Mouse (Mus musculus): ENCODE data around the gene Apol9a.

The Apol9a gene

DNA sequence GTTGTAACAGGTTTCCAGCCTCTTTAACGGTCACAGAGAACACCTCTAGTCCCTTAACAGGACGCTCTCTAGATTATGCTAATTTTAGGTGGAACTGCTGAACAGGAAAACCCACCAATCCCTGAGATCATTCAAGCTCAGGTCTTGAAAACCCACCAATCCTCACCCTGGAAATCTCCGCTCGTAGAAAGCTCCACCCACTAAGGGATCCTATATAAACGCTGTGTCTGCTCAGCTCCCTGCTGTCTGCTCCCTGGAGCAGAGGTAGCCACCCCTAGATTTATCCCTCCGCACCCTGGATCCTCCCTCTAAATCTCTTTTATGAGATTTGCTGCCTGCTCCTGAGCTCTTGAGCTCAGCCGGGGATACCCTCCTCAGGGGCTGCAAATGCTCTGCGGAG lies 40.3 kb downstream of the Apol9a start:
- DNase-seq = no peak

DNA sequence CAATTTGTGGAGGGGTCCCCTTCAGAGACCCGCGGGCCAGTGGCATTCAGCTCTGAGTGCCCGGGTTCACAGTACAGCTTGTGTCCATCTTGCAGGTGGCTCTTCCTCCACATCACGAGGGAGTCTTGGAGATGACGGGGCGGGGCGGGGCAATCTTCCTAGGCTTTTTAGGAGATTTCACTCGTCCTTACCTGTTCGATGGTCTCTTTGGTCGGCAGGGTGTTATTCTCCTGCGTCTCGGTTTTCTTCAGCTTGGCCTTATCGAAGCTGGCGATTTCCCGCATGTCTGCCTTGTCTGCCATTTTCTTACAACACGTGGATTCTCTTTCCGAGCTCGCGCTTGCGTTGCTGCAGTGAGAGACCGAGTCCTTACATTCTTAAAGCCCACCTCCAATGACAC lies 41.0 kb downstream of the Apol9a start:
- DNase-seq = no peak

DNA sequence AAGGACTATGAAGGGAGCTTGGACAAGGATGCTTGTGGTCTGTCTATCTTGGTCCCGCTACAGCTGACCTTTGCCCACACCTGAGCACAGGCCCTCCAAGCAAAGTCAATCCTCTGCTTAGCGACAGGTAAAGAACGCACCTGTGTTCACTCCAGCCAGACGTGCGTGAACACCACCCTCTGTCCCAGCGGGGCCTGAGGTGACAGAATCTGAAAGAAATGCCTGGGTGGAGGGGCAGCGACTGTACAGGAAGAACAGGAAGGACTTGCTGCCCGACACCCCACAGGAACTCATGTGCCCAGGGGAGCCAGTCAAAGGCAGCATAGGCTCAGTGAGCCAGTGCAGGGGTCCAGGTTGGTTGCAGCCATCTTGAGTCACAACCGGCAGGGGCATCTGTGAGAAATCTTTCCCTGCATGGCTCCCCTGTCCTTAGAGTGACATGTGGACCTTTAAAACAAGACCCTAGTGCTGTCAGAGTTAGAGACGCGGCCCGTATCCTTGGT lies 42.1 kb downstream of the Apol9a start:
- no peak for DNase-seq

DNA sequence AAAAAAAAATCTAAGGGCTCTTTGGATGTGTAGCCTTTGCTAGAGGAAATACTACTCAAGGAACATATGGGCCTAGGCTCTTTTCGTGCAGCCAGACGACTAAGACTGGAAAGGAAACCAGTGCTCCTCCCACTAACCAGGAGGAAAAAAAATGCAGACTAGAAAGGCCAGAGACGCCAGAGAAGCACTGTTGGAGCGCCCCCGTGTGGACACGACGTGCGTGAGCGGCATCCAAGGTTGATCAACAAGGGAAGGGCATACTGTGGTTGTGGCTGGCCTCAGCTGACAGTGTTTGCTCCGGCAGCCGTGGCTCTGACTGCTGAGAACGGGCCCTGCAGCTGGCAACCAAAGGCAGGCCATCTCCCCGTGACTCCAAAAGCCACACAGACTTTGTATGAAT lies 42.8 kb downstream of the Apol9a start:
- DNase-seq = peak; percentile 97

DNA sequence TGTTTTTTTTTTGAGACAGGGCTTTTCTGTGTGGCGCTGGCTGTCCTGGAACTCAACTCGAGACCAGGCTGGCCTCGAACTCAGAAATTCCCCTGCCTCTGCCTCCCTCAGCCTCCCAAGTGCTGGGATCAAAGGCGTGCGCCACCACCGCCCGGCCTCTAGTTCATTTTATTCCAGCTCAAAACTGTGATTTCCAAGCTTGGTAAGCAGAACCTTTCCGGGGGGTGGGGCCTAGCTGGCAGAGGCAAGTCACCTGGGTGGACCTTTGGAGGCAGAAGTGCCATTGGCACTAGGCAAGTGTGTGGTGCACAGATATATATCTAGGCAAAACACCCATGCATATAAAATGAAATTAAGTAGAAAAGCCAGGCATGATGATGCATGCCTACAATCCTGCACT lies 43.4 kb downstream of the Apol9a start:
- DNase-seq = no peak

DNA sequence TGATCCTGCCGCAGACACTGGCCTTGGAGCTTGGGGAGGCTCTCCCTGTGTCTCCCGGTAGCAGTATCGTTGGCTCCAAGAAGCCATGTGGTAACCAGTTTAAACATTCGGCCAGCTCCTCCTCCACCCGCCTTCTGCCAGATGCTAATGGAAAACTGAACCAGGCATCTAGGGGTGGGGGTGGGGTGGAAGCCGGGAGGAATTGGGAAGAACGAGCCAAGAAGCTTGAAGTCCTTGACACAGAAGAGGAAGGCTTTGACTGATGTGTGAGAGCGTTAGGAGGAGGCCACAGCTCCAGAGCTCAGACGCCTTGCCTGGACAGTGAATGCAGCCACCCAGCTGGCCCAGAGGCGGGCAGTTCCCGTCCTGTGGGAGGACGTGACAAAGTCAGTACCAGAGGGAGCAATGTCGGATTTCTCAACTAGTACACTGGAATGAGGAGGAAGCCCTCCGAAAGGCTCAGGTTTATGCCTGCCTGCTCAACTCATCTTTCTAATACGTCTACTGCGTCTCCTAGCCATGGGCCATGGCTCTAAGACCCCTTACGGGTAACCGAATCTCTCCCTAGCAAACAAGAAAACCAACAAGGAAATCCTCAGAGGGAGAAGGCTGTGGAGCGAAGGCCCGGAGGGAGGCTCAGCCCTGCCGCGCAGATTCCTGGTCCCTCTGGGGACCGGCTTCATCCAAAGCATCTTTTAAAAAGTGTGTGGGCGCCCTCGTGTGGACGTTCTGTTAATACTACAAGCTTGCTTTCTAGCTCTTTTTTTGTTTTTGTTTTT lies 44.0 kb downstream of the Apol9a start:
- peak; percentile 89 for DNase-seq

DNA sequence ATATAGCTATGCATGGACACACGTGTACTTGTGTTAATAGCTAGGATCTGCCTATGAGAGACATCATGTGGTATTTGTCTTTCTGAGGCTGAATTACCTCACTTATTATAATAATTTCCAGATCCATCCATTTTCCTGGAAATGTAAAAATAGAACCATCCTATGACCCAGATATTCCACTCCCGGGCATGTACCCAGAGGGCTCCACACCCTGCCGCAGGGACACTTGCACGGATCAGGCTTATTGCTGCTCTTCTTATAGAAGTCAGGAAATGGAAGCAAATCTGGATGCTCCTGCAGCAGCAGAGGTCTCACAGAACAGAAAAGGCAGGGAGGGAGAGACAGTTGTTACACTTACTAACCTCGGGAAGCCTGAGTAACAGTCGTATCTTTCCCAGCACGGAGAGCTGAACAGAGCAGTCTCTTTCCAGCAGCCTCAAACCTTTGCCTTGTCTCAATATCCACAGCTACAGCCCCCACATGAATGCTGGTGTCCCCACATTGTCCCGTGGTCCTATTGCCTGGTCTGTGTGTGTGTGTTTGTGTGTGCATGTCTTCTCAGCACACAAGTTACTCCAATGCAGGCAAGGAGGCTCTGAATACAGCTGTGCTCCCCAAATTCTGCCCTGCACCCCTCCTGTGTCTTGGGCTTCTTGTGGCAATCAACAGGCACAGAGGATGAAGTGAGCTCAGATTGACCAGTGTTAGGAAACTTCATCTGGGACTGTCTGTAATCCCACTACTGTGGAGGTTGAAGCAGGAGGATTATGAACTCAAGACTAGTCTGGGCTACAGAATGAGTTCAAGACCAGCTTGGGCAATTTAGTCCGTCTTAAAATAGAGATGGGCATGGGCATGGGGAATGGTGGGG lies 45.0 kb downstream of the Apol9a start:
- no peak for DNase-seq

DNA sequence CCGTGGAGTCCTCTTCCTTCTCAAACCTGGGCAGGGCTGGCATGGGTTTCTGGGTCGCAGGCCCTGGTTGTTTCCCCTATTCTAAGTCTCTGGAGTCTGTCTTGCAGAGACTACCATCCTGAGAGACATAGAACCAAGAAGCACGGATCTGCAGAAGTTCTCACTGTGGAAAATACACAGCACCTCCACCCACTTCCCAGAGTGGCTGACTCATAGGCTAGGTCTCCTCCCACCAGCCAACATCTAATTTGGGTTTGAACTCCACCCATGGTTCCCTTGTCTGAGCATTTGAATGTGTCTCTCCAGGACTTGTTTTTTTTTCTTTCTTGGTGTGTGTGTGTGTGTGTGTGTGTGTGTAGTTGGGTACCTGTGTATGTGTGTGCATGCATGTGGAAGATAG lies 46.9 kb downstream of the Apol9a start:
- no peak for DNase-seq

DNA sequence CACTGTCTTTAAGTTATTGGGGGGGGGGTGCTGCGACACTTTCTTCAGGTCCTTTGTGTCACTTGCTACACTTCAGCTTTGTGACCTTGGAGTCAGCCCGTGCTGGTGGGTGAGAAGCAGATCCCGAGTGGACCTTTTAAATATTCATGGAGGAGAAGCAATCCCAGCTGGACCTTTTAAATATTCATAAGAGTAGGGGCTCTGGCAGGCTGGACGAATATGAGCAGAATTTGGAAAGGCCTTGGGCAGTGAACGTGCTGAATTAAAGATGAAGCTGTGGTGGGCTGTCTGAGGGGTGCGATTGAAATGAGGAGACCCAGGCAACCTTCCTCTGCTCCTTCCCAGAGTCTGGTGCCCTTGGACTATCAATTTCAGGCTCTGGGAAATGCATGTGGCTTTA lies 47.4 kb downstream of the Apol9a start:
- DNase-seq = no peak

DNA sequence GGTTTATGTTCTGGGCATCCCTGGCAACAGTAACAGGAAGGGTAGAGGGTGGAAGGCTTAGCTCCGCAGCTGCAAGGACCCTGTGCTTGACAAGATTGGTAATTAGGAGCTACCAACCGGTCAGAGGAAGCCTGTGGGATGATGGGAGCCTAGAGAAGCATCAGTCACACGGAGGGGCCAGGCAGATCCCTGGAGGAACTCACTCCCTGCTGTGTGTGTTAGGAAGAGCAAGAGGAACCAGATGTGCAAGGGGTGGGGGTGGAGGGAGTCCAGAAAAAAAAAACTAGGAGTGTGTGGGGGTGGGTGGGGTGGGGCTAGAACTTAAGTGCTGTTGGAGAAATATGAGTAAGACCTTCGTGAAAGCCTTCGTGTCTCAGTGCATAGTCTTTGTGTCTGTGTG lies 48.0 kb downstream of the Apol9a start:
- no peak for DNase-seq

DNA sequence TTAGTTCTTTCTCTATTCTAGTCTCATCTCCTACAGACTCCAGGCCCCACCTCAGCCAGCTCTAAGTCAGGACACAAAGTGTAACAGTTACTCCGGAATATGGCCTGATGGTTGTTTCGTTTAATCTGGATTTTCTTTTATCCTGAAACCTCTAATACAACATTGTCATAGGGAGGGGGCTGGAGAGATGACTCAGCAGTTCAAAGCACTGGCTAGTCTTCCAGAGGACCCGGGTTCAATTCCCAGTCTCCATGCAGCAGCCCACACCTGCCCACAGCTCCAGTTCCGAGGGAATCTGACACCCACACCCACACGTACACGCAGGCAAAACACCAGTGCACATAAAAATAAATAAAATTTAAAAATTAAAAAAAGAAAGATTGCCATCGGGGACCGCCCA lies 51.0 kb downstream of the Apol9a start:
- DNase-seq = no peak

DNA sequence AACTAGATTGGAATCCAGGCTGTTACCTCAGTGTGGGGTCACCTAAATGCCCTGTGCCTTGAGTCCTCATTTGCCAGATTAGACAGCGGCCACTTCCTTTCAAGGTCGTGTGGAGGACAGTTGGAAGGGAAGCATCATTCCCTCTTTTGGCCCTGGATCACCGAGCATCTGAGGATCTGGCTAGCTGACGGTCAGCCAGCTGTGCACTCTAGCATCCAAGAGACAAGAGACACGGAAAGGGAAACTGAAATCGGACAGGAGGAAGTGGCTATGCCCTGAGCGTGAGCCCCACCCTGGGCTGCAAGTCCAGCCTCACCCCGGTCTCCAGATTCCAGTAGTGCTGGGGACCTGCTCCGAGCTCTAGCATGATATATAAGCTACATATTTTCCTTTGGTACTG lies 51.4 kb downstream of the Apol9a start:
- DNase-seq = no peak

DNA sequence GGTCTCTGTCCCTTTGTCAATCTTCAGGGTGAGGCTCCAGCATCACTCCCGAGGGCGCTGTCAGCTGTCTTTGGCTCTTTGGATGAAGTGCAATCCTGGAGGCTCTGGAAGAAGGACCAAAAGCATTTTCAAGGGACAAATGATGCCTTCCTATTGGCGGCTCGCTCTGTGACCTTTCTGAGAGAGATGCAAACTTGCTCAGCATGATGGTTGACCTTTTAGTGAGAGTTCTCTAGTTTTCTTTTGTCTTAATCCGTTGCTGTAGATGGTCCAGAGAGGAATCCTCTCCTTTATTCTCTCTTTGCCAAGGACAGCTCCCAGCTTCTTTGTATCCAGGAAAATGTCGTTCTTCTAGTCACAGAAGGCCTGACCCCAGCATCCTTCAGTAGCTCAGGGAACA lies 51.9 kb downstream of the Apol9a start:
- DNase-seq = no peak

DNA sequence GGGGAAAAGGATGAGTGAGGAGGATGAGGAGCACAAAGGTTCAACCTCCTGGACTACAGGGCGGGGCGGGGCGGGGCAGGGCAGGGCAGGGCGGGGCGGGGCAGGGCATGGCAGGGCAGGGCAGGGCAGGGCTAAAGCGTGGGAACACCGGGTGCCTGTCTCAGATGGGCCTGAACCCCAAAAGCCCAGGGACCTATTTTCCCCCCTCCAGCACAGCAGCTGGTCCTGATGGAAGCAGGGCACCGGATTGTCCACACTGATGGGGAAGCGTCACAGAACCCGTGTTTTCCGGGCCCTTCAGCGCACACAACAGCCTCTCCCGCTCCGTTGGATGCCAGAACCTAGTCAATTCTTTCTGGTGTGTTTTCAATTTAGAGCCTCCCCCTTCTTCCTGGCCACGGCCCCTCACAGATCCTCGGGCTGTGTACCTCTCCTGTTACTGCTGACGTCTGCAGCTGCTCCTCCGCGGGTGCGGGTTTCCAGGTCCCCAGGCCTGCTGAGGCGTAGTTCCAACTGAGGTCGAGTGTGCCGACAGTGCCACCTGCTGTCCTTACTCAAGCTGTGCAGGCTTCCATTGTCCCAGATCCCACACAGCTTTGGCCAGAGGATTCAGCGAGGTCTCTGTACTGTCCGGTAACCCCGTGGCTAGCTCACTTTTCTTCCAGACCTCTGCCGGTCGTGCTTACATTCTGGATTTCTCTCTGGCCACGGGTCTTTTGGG lies 52.5 kb downstream of the Apol9a start:
- peak; percentile 87 for DNase-seq

DNA sequence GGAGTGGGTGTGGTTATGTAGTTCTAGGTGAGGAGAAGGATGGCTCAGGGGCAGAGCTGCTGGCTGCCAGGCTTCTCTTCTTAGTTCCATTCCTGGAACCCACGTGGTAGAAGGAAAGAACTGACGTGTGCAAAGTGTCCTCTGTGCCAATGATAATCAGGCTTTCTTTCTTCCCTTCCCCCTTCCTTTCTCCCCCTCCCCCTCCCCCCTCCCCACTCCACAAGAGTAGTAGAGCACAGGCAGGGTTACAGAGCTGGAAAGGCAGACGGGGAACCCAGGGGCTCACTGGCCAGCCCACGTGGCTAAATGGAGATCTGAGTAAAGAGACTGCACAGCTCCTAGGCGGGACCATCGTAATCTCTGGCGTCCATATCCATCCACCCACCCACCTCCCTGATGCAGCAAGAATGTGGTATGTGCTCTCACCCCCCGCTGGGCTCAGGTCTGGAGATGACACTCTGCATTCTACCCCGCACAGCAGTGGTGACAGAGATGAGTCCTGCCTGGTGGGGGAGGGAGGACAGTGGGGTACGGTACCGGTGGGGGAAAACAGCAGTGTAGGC lies 54.6 kb downstream of the Apol9a start:
- no peak for DNase-seq

DNA sequence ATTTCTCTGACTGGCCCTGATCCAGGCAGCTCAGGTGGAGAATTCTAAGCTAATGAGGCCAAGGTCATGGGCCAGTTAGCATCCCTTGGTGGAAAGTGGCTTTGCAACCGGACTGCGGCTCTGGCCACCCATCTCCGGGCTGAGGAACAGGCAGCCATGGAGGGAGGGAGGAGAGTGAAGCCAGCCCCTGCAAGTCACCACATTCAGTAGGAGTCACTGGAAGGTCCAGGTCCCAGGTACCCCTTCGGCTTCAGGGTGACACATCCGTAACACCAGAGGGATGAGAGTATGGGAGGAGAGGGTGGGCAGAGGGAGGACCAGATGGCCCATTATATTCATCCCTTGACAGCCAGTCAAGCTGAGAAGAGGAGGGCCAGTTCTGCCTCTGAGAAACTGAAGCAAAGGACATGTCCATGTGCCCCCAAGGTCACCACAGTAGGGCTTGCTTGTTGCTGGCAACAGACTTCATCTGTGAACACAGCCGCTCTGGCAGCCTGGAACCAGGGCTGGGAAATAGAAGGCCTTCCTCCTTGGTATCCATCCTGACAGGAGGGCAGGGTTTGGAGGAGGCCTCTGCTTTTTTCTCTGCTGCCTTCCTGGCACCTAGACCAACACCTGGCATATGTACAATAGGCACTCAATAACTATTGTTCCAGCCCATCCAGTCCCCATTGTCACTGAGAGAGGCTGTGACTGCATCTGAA lies 55.9 kb downstream of the Apol9a start:
- no peak for DNase-seq

DNA sequence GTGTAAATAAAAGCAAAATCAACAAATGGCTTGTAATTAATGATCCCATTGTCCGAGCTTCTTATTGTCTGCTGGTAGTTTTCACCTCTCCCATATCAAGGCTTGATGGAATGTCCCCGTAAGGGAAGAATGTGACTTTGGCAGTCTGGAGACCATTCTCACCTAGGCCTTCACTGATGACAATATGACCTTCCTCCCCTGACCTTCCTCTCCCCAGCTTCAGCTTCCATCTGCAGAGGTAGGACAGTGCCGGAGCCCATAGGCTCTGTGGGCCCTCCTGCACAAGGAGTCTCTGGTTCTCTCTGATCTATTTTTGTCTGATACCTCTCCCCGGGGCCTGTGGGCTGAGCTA lies 56.5 kb downstream of the Apol9a start:
- no peak for DNase-seq
